Mouse (Mus musculus): ENCODE results near the gene Paf1. TPM values are rescaled to one million over a fixed set of nuclear protein-coding genes. Genes with fewer than 3 reads are reported as not detected.

The Paf1 gene
- polyA plus RNA-seq, 1 experiment from 2014 or later: 70.4 TPM

- WGBS: under 1% methylated on average over 53 of the region's 53 CpGs
- no peaks in the 10 kb centered on the region for H3K27me3 ChIP-seq (replicated peaks)
Observed at GRCm38 (mm10) chr7:28378769-28379651, 13.7 kb upstream of the Paf1 start.

GRCm38 (mm10) chr7:28380237-28381016 lies 12.3 kb upstream of the Paf1 start, which contains the start of gene Zfp36:
Gene Zfp36 (minus strand): TSS chr7:28380253.
- H3K4me2 ChIP-seq: peak within 1 kb of the TSS; percentile 93
- no peaks in the 10 kb centered on the region for H3K9me3 ChIP-seq (replicated peaks)
- H3K9ac ChIP-seq: peak within 1 kb of the TSS; percentile 93
- WGBS: 43% methylated on average over 17 of the region's 17 CpGs
- no peak for ATAC-seq (ENCODE audit: insufficient number of reproducible peaks, low FRiP score)
- peak within 1 kb of the TSS; percentile 100 for H3K27ac ChIP-seq (ENCODE audit: poor library complexity, severe bottlenecking)
- peak within 1 kb of the TSS; percentile 72 for H3K4me3 ChIP-seq
- H3K36me3 ChIP-seq: peaks cover 9% of the 10 kb centered on the region
- H3K4me1 ChIP-seq (replicated peaks): peaks cover 68% of the 10 kb centered on the region
- no peaks in the 10 kb centered on the region for H3K27me3 ChIP-seq (replicated peaks)

More at GRCm38 (mm10) chr7:28378769-28379651, 13.7 kb upstream of the Paf1 start:
- Histone ChIP-seq H3K27ac (ENCODE audit: poor library complexity, severe bottlenecking) (peak overlapping the region; percentile 96), H3K9ac (peak overlapping the region; percentile 93), H3K4me3 (peak overlapping the region; percentile 72), H3K36me3 (peaks cover 6% of the 10 kb centered on the region), H3K9me3 (replicated peaks) (no peaks in the 10 kb centered on the region), H3K4me2 (peak overlapping the region; percentile 93), H3K4me1 (replicated peaks) (peaks cover 74% of the 10 kb centered on the region)
- peak; percentile 76 for ATAC-seq (ENCODE audit: insufficient number of reproducible peaks, low FRiP score)

GRCm38 (mm10) chr7:28381017-28381790 lies 11.5 kb upstream of the Paf1 start:
- Histone ChIP-seq H3K27me3 (replicated peaks) (no peaks in the 10 kb centered on the region), H3K27ac (ENCODE audit: poor library complexity, severe bottlenecking) (peak overlapping the region; percentile 100), H3K9ac (peak overlapping the region; percentile 78), H3K36me3 (peaks cover 17% of the 10 kb centered on the region), H3K9me3 (replicated peaks) (no peaks in the 10 kb centered on the region), H3K4me1 (replicated peaks) (peaks cover 64% of the 10 kb centered on the region), H3K4me2 (peak overlapping the region; percentile 76), H3K4me3 (peak overlapping the region; percentile 40)
- ATAC-seq (ENCODE audit: insufficient number of reproducible peaks, low FRiP score): peak; percentile 58
- 3% methylated on average over 30 of the region's 30 CpGs for WGBS

- peaks cover 58% of the 10 kb centered on the region for H3K4me1 ChIP-seq (replicated peaks)
- H3K36me3 ChIP-seq: peaks cover 17% of the 10 kb centered on the region
- H3K9ac ChIP-seq: peak overlapping the region; percentile 78
- peak; percentile 68 for ATAC-seq (ENCODE audit: insufficient number of reproducible peaks, low FRiP score)
- H3K9me3 ChIP-seq (replicated peaks): no peaks in the 10 kb centered on the region
- peak overlapping the region; percentile 100 for H3K27ac ChIP-seq (ENCODE audit: poor library complexity, severe bottlenecking)
- H3K4me2 ChIP-seq: peak overlapping the region; percentile 76
- H3K27me3 ChIP-seq (replicated peaks): no peaks in the 10 kb centered on the region
- 0% methylated on average over 20 of the region's 20 CpGs for WGBS
- H3K4me3 ChIP-seq: peak overlapping the region; percentile 40
Observed at GRCm38 (mm10) chr7:28381938-28382337, 10.8 kb upstream of the Paf1 start.

- H3K4me2 ChIP-seq: peak overlapping the region; percentile 76
- peak overlapping the region; percentile 100 for H3K27ac ChIP-seq (ENCODE audit: poor library complexity, severe bottlenecking)
- no peaks in the 10 kb centered on the region for H3K9me3 ChIP-seq (replicated peaks)
- WGBS: 50% methylated on average over 9 of the region's 12 CpGs
- H3K4me1 ChIP-seq (replicated peaks): peaks cover 53% of the 10 kb centered on the region
- peaks cover 14% of the 10 kb centered on the region for H3K36me3 ChIP-seq
- H3K27me3 ChIP-seq (replicated peaks): no peaks in the 10 kb centered on the region
- peak overlapping the region; percentile 40 for H3K4me3 ChIP-seq
- no peak for ATAC-seq (ENCODE audit: insufficient number of reproducible peaks, low FRiP score)
- peak overlapping the region; percentile 78 for H3K9ac ChIP-seq
Observed at GRCm38 (mm10) chr7:28382347-28382951, 10.3 kb upstream of the Paf1 start.

GRCm38 (mm10) chr7:28382981-28383396 lies 9.8 kb upstream of the Paf1 start:
- 9% methylated on average over 11 of the region's 11 CpGs for WGBS
- Histone ChIP-seq H3K4me3 (peak overlapping the region; percentile 40), H3K4me1 (replicated peaks) (peaks cover 47% of the 10 kb centered on the region), H3K4me2 (peak overlapping the region; percentile 76), H3K9me3 (replicated peaks) (no peaks in the 10 kb centered on the region), H3K9ac (peak overlapping the region; percentile 78; the same call in 1 of the 2 replicates), H3K27me3 (replicated peaks) (no peaks in the 10 kb centered on the region), H3K27ac (ENCODE audit: poor library complexity, severe bottlenecking) (peak overlapping the region; percentile 100), H3K36me3 (peaks cover 16% of the 10 kb centered on the region)
- peak; percentile 34 for ATAC-seq (ENCODE audit: insufficient number of reproducible peaks, low FRiP score)

- no peak for ATAC-seq (ENCODE audit: insufficient number of reproducible peaks, low FRiP score)
- Histone ChIP-seq H3K9me3 (replicated peaks) (no peaks in the 10 kb centered on the region), H3K4me3 (no peak overlapping the region), H3K4me1 (replicated peaks) (peaks cover 43% of the 10 kb centered on the region), H3K36me3 (peaks cover 23% of the 10 kb centered on the region), H3K27ac (ENCODE audit: poor library complexity, severe bottlenecking) (peak overlapping the region; percentile 100), H3K9ac (0 out of 2 replicates have a peak overlapping the region, but pooled peaks have one; percentile 78), H3K4me2 (peak overlapping the region; percentile 76; the same call in 1 of the 2 replicates), H3K27me3 (replicated peaks) (no peaks in the 10 kb centered on the region)
- 67% methylated on average over 4 of the region's 4 CpGs for WGBS
Observed at GRCm38 (mm10) chr7:28383606-28384005, 9.1 kb upstream of the Paf1 start.

- ATAC-seq (ENCODE audit: insufficient number of reproducible peaks, low FRiP score): no peak
- Histone ChIP-seq H3K4me3 (no peak overlapping the region), H3K27me3 (replicated peaks) (no peaks in the 10 kb centered on the region), H3K36me3 (peaks cover 28% of the 10 kb centered on the region), H3K9ac (no peak overlapping the region), H3K4me1 (replicated peaks) (peaks cover 43% of the 10 kb centered on the region), H3K9me3 (replicated peaks) (no peaks in the 10 kb centered on the region), H3K27ac (ENCODE audit: poor library complexity, severe bottlenecking) (no peak overlapping the region), H3K4me2 (no peak overlapping the region)
- 83% methylated on average over 6 of the region's 6 CpGs for WGBS
Observed at GRCm38 (mm10) chr7:28384162-28384561, 8.6 kb upstream of the Paf1 start.

GRCm38 (mm10) chr7:28385196-28385595 lies 7.6 kb upstream of the Paf1 start:
- Histone ChIP-seq H3K27ac (ENCODE audit: poor library complexity, severe bottlenecking) (no peak overlapping the region), H3K4me2 (no peak overlapping the region), H3K9me3 (replicated peaks) (no peaks in the 10 kb centered on the region), H3K4me1 (replicated peaks) (peaks cover 37% of the 10 kb centered on the region), H3K27me3 (replicated peaks) (no peaks in the 10 kb centered on the region), H3K9ac (no peak overlapping the region), H3K4me3 (no peak overlapping the region), H3K36me3 (peaks cover 38% of the 10 kb centered on the region)
- 92% methylated on average over 9 of the region's 9 CpGs for WGBS
- no peak for ATAC-seq (ENCODE audit: insufficient number of reproducible peaks, low FRiP score)

GRCm38 (mm10) chr7:28386007-28386406 lies 6.7 kb upstream of the Paf1 start:
- no peak overlapping the region for H3K4me3 ChIP-seq
- H3K36me3 ChIP-seq: peaks cover 45% of the 10 kb centered on the region
- no peak overlapping the region for H3K4me2 ChIP-seq
- peaks cover 29% of the 10 kb centered on the region for H3K4me1 ChIP-seq (replicated peaks)
- WGBS: 79% methylated on average over 7 of the region's 7 CpGs
- no peak overlapping the region for H3K9ac ChIP-seq
- H3K9me3 ChIP-seq (replicated peaks): no peaks in the 10 kb centered on the region
- no peaks in the 10 kb centered on the region for H3K27me3 ChIP-seq (replicated peaks)
- ATAC-seq (ENCODE audit: insufficient number of reproducible peaks, low FRiP score): no peak
- H3K27ac ChIP-seq (ENCODE audit: poor library complexity, severe bottlenecking): peak overlapping the region; percentile 3; the same call in 1 of the 2 replicates

Data from heart, embryonic 12.5 days (tissue).